Mouse (Mus musculus): Measurements from ENCODE around the gene L3mbtl3. TPM values are rescaled to one million over a fixed set of nuclear protein-coding genes. Genes with fewer than 3 reads are reported as not detected.

The L3mbtl3 gene
- polyA plus RNA-seq, 1 experiment from 2014 or later: 11.4 TPM

GRCm38 (mm10) chr10:26350153-26350552, 25.6 kb downstream of the L3mbtl3 start:
- 52% methylated on average over 1 of the region's 1 CpGs for WGBS

GRCm38 (mm10) chr10:26347614-26348013, 28.2 kb downstream of the L3mbtl3 start:
- Histone ChIP-seq H3K4me2 (replicated peaks; ENCODE audit: low read depth, low read length) (no peak overlapping the region), H3K36me3 (ENCODE audit: insufficient read depth, low read length) (peaks cover 10% of the 10 kb centered on the region; the same call in 1 of the 2 replicates), H3K9ac (replicated peaks; ENCODE audit: low read depth) (no peak overlapping the region), H3K9me3 (ENCODE audit: low read length) (no peaks in the 10 kb centered on the region), H3K4me1 (ENCODE audit: insufficient read depth, low read depth, low read length) (no peaks in the 10 kb centered on the region), H3K27me3 (replicated peaks; ENCODE audit: insufficient read depth, low read length) (no peaks in the 10 kb centered on the region), H3K4me3 (ENCODE audit: low read depth, low read length) (no peak overlapping the region), H3K27ac (ENCODE audit: low read length) (no peak overlapping the region)
- no peak for TF ChIP-seq EP300 (IDR thresholded peaks at IDR 0.05)
- no peak for TF ChIP-seq CTCF (IDR thresholded peaks at IDR 0.05)
- DNase-seq (ENCODE audit: low spot score) (no peak), ATAC-seq (no peak)
- WGBS: 59% methylated on average over 7 of the region's 7 CpGs

More at GRCm38 (mm10) chr10:26350153-26350552, 25.6 kb downstream of the L3mbtl3 start:
- ATAC-seq: no peak
- no peak overlapping the region for H3K4me2 ChIP-seq (replicated peaks; ENCODE audit: low read depth, low read length)
- no peaks in the 10 kb centered on the region for H3K9me3 ChIP-seq (ENCODE audit: low read length)
- TF ChIP-seq CTCF (IDR thresholded peaks at IDR 0.05) (no peak), EP300 (IDR thresholded peaks at IDR 0.05) (no peak)
- no peak overlapping the region for H3K9ac ChIP-seq (replicated peaks; ENCODE audit: low read depth)
- no peak overlapping the region for H3K27ac ChIP-seq (ENCODE audit: low read length)
- H3K36me3 ChIP-seq (ENCODE audit: insufficient read depth, low read length): peaks cover 5% of the 10 kb centered on the region; the same call in 1 of the 2 replicates
- DNase-seq (ENCODE audit: low spot score): no peak
- H3K4me3 ChIP-seq (ENCODE audit: low read depth, low read length): no peak overlapping the region
- H3K4me1 ChIP-seq (ENCODE audit: insufficient read depth, low read depth, low read length): no peaks in the 10 kb centered on the region
- H3K27me3 ChIP-seq (replicated peaks; ENCODE audit: insufficient read depth, low read length): no peaks in the 10 kb centered on the region

GRCm38 (mm10) chr10:26345879-26346278, 29.9 kb downstream of the L3mbtl3 start:
- Histone ChIP-seq H3K27me3 (replicated peaks; ENCODE audit: insufficient read depth, low read length) (no peaks in the 10 kb centered on the region), H3K27ac (ENCODE audit: low read length) (no peak overlapping the region), H3K9me3 (ENCODE audit: low read length) (no peaks in the 10 kb centered on the region), H3K4me3 (ENCODE audit: low read depth, low read length) (no peak overlapping the region), H3K36me3 (ENCODE audit: insufficient read depth, low read length) (peaks cover 17% of the 10 kb centered on the region; the same call in 1 of the 2 replicates), H3K4me1 (ENCODE audit: insufficient read depth, low read depth, low read length) (no peaks in the 10 kb centered on the region), H3K9ac (replicated peaks; ENCODE audit: low read depth) (no peak overlapping the region), H3K4me2 (replicated peaks; ENCODE audit: low read depth, low read length) (no peak overlapping the region)
- no peak for TF ChIP-seq EP300 (IDR thresholded peaks at IDR 0.05)
- peak; percentile 35 for TF ChIP-seq CTCF (IDR thresholded peaks at IDR 0.05)
- ATAC-seq (no peak), DNase-seq (ENCODE audit: low spot score) (peak; percentile 50)
- 57% methylated on average over 1 of the region's 1 CpGs for WGBS

- Histone ChIP-seq H3K27me3 (replicated peaks; ENCODE audit: insufficient read depth, low read length) (no peaks in the 10 kb centered on the region), H3K9me3 (ENCODE audit: low read length) (no peaks in the 10 kb centered on the region), H3K9ac (replicated peaks; ENCODE audit: low read depth) (no peak overlapping the region), H3K36me3 (ENCODE audit: insufficient read depth, low read length) (peaks cover 34% of the 10 kb centered on the region; the same call in 1 of the 2 replicates), H3K4me3 (ENCODE audit: low read depth, low read length) (no peak overlapping the region), H3K27ac (ENCODE audit: low read length) (no peak overlapping the region), H3K4me1 (ENCODE audit: insufficient read depth, low read depth, low read length) (no peaks in the 10 kb centered on the region), H3K4me2 (replicated peaks; ENCODE audit: low read depth, low read length) (no peak overlapping the region)
- WGBS: 66% methylated on average over 23 of the region's 23 CpGs
- ATAC-seq: peak; percentile 62
- DNase-seq (ENCODE audit: low spot score): peak; percentile 24
- TF ChIP-seq CTCF (IDR thresholded peaks at IDR 0.05) (no peak), EP300 (IDR thresholded peaks at IDR 0.05) (no peak)
These were observed 37.8 kb downstream of the L3mbtl3 start for GRCm38 (mm10) chr10:26337896-26338503.

- Histone ChIP-seq H3K27ac (ENCODE audit: low read length) (no peak overlapping the region), H3K9ac (replicated peaks; ENCODE audit: low read depth) (no peak overlapping the region), H3K36me3 (ENCODE audit: insufficient read depth, low read length) (peaks cover 12% of the 10 kb centered on the region; the same call in 1 of the 2 replicates), H3K4me3 (ENCODE audit: low read depth, low read length) (no peak overlapping the region), H3K9me3 (ENCODE audit: low read length) (no peaks in the 10 kb centered on the region), H3K27me3 (replicated peaks; ENCODE audit: insufficient read depth, low read length) (no peaks in the 10 kb centered on the region), H3K4me2 (replicated peaks; ENCODE audit: low read depth, low read length) (no peak overlapping the region), H3K4me1 (ENCODE audit: insufficient read depth, low read depth, low read length) (no peaks in the 10 kb centered on the region)
- WGBS: 77% methylated on average over 5 of the region's 5 CpGs
- ATAC-seq (no peak), DNase-seq (ENCODE audit: low spot score) (no peak)
- TF ChIP-seq EP300 (IDR thresholded peaks at IDR 0.05): no peak
- TF ChIP-seq CTCF (IDR thresholded peaks at IDR 0.05): no peak
These were observed 41.8 kb downstream of the L3mbtl3 start for GRCm38 (mm10) chr10:26333966-26334365.

GRCm38 (mm10) chr10:26332781-26333180, 43.0 kb downstream of the L3mbtl3 start:
- TF ChIP-seq CTCF (IDR thresholded peaks at IDR 0.05): no peak
- TF ChIP-seq EP300 (IDR thresholded peaks at IDR 0.05): no peak
- WGBS: 58% methylated on average over 2 of the region's 2 CpGs
- no peak overlapping the region for H3K4me3 ChIP-seq (ENCODE audit: low read depth, low read length)
- H3K36me3 ChIP-seq (ENCODE audit: insufficient read depth, low read length): peaks cover 9% of the 10 kb centered on the region; the same call in 1 of the 2 replicates
- no peak for ATAC-seq
- H3K27me3 ChIP-seq (replicated peaks; ENCODE audit: insufficient read depth, low read length): no peaks in the 10 kb centered on the region
- H3K4me2 ChIP-seq (replicated peaks; ENCODE audit: low read depth, low read length): no peak overlapping the region
- H3K9ac ChIP-seq (replicated peaks; ENCODE audit: low read depth): no peak overlapping the region
- H3K27ac ChIP-seq (ENCODE audit: low read length): no peak overlapping the region
- no peaks in the 10 kb centered on the region for H3K4me1 ChIP-seq (ENCODE audit: insufficient read depth, low read depth, low read length)
- H3K9me3 ChIP-seq (ENCODE audit: low read length): no peaks in the 10 kb centered on the region
- no peak for DNase-seq (ENCODE audit: low spot score)
